Mouse (Mus musculus): ENCODE data around the gene Cuedc2. TPM values are rescaled to one million over a fixed set of nuclear protein-coding genes. Genes with fewer than 3 reads are reported as not detected.

Gene Cuedc2
- polyA plus RNA-seq, 1 experiment from 2014 or later, result 221 TPM

DNA sequence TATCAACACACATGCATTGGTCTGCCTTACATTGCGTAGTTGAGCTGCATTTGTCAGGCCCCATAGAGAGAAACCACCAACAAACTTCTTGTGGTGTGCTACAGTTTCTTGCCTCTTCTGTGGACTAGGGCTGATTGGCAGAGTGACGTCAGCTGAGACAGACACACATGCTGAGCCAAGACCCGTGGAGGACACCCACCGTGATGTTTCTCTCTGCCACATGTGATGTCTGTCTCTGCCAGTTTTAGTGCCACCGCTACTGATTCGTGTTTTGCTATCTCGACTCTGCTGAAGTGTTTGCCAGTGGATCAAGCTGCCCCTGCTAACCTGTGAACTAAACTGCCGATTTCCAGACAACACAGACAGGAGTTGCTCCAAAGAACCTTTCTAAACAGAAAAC is 23.6 kb upstream of the Cuedc2 start:
- ATAC-seq (ENCODE audit: low FRiP score) (no peak), DNase-seq (ENCODE audit: low spot score, missing footprints) (no peak)
- H3K27me3 ChIP-seq (ENCODE audit: control insufficient read depth, insufficient read depth, low read length), result peaks cover 12% of the 10 kb centered on the region
- no peak overlapping the region for H3K9ac ChIP-seq (ENCODE audit: low read length)
- H3K4me1 ChIP-seq (ENCODE audit: control insufficient read depth, insufficient read depth, low read length), result peaks cover 1% of the 10 kb centered on the region; the same call in 1 of the 2 replicates
- no peaks in the 10 kb centered on the region for H3K36me3 ChIP-seq (ENCODE audit: control insufficient read depth, insufficient read depth, low read length)
- no peak overlapping the region for H3K27ac ChIP-seq (ENCODE audit: low read depth, low read length)
- 85% methylated on average over 8 of the region's 8 CpGs for WGBS
- H3K4me3 ChIP-seq (ENCODE audit: low read depth, low read length), result no peak overlapping the region
- no peak overlapping the region for H3K4me2 ChIP-seq
- H3K9me3 ChIP-seq (ENCODE audit: control insufficient read depth, low read length), result no peaks in the 10 kb centered on the region

DNA sequence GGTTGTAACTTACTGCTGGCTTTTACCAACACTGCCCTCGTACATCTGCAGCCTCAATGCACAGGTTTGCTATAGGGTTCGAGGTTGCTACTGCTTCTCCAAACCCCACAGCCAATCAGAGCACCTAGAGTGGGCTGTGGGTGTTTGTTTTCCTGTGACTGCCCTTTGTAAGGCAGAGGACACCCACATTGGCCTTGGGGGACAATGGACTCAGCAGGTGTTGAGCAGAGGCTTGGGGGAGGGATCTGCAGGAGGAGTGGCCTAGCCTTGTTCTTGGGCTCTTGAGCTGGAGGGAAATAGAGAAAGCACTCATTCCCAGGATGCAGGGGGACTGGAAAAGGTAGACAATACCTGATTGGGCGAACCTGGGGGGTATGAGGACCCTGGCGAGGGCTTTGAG is 19.9 kb upstream of the Cuedc2 start:
- no peak for DNase-seq (ENCODE audit: low spot score, missing footprints)
- H3K4me2 ChIP-seq, result no peak overlapping the region
- no peak for ATAC-seq (ENCODE audit: low FRiP score)
- H3K27me3 ChIP-seq (ENCODE audit: control insufficient read depth, insufficient read depth, low read length), result peaks cover 15% of the 10 kb centered on the region
- H3K27ac ChIP-seq (ENCODE audit: low read depth, low read length), result no peak overlapping the region
- H3K9ac ChIP-seq (ENCODE audit: low read length), result no peak overlapping the region
- H3K36me3 ChIP-seq (ENCODE audit: control insufficient read depth, insufficient read depth, low read length), result no peaks in the 10 kb centered on the region
- no peak overlapping the region for H3K4me3 ChIP-seq (ENCODE audit: low read depth, low read length)
- peaks cover 3% of the 10 kb centered on the region; the same call in 1 of the 2 replicates for H3K4me1 ChIP-seq (ENCODE audit: control insufficient read depth, insufficient read depth, low read length)
- H3K9me3 ChIP-seq (ENCODE audit: control insufficient read depth, low read length), result no peaks in the 10 kb centered on the region
- WGBS, result 53% methylated on average over 4 of the region's 4 CpGs

DNA sequence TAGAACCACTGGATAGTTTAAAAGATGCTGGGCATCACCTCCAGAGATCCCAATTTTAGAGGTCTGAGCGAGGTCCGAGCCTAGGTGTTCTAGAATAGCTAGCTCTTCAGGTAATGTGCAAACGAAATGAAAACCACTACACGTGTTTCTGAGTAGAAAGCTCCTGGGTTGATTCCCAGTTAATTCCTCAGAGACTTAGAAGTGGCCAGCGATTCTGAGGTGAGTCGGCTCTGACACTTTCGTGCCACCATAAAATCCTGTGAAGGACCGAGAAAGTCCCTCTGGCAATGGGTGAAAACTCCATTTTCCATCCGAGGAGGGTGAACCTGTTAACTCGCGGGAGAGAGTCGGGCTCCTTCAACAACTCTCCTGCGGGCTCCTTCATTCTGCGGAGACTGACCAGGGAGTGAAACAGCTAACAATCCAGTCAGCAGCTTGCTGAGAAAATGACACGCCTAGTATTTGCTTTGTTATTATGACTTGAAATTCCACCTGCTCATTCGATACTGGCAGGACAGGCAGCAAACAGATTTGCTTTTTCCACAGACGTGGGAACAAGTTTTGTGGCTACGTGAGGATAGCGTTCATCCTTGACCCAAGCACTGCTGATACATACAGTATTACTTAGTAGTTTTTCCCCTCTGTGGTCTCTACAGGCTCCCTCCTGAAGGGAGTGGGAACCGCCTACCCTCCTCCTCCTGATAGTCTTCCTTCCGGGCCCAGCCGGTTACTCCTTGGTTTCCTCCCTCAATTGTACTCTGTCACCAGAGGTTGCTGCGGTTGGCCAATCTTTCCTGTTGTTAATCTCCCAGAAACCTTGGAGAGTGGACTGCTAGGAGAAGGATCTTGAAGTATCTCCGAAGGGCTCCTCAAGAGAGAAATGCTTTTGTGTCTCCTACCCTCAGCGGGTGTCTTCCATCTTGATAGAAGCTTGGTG is 19.1 kb upstream of the Cuedc2 start:
- WGBS, result 18% methylated on average over 25 of the region's 25 CpGs
- H3K9ac ChIP-seq (ENCODE audit: low read length), result peak overlapping the region; percentile 71

DNA sequence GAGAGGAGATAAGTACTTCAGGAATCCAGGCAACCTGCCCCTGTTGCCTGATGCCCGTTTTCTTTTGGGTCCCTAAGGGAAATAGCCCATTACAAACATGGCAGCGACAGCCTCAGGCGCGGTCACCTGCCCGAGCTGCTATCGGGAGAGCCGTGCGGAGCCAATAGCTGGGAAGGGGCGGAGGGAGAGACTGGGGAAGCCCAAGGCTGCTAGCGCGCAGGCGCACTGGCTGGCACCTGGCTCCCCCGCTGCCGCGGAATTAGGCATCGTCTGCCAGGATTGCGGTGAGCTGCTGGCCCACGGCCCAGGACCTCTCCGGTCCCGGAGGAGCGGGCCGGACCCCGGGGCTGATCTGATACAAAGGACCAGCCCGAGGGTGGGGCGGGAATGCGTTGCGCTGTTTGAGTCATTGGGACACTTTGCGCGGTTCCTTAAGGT is 18.2 kb upstream of the Cuedc2 start:
- H3K9me3 ChIP-seq (ENCODE audit: control insufficient read depth, low read length), result no peaks in the 10 kb centered on the region
- H3K4me2 ChIP-seq, result peak overlapping the region; percentile 91
- peak; percentile 89 for ATAC-seq (ENCODE audit: low FRiP score)
- under 1% methylated on average over 29 of the region's 29 CpGs for WGBS
- peaks cover 15% of the 10 kb centered on the region for H3K27me3 ChIP-seq (ENCODE audit: control insufficient read depth, insufficient read depth, low read length)
- no peaks in the 10 kb centered on the region for H3K36me3 ChIP-seq (ENCODE audit: control insufficient read depth, insufficient read depth, low read length)
- no peak overlapping the region for H3K27ac ChIP-seq (ENCODE audit: low read depth, low read length)
- peak overlapping the region; percentile 71 for H3K9ac ChIP-seq (ENCODE audit: low read length)
- DNase-seq (ENCODE audit: low spot score, missing footprints), result peak; percentile 96
- H3K4me3 ChIP-seq (ENCODE audit: low read depth, low read length), result peak overlapping the region; percentile 45
- peaks cover 3% of the 10 kb centered on the region; the same call in 1 of the 2 replicates for H3K4me1 ChIP-seq (ENCODE audit: control insufficient read depth, insufficient read depth, low read length)

More for the DNA sequence above, 19.1 kb upstream of the Cuedc2 start:
- DNase-seq (ENCODE audit: low spot score, missing footprints) (no peak), ATAC-seq (ENCODE audit: low FRiP score) (0 out of 2 replicates have a peak, but pooled peaks have one; percentile 5)
- H3K4me3 ChIP-seq (ENCODE audit: low read depth, low read length), result peak overlapping the region; percentile 45
- peaks cover 15% of the 10 kb centered on the region for H3K27me3 ChIP-seq (ENCODE audit: control insufficient read depth, insufficient read depth, low read length)
- H3K27ac ChIP-seq (ENCODE audit: low read depth, low read length), result no peak overlapping the region
- no peaks in the 10 kb centered on the region for H3K9me3 ChIP-seq (ENCODE audit: control insufficient read depth, low read length)
- peaks cover 3% of the 10 kb centered on the region; the same call in 1 of the 2 replicates for H3K4me1 ChIP-seq (ENCODE audit: control insufficient read depth, insufficient read depth, low read length)
- peak overlapping the region; percentile 91 for H3K4me2 ChIP-seq
- no peaks in the 10 kb centered on the region for H3K36me3 ChIP-seq (ENCODE audit: control insufficient read depth, insufficient read depth, low read length)

DNA sequence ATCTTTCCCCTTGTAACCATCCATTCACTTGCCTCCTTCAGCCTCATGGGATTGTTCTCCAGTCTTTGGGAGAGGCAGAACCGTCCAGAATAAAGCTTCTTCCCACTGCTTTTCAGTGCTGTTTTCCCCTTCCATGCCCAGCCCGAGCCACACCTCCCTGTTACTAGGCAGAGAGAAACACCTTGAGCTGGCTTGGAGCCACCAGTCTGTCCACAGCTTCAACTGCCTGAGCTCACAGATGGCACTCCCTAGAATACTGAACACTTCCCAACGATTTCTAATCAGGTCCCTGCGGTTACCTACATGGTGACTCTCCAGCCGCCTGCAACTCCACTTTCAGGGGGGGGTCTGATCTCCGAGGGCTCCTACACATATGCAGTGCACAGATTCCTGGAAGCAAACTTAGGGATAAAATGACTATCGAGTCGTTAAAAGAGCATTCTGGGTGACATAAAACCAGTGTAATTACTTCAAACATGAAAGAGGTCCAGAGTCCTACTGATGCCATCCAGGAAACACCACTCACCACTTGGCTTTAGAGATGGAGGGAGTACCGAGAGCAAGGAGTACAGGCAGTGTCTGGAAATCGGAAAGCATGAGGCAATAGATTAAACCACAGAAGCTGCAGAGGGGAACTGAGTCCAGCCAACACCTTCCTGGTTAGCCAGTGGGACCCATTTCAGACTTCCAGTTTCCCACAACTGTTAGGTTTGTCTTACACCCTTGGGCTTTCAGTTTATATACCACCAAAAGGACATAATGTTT is 11.8 kb upstream of the Cuedc2 start, which contains the start of gene 2310034G01Rik:
2310034G01Rik (minus strand) TSS at position 135 of the 765 bp plus-strand sequence.
- no peaks in the 10 kb centered on the region for H3K9me3 ChIP-seq (ENCODE audit: control insufficient read depth, low read length)
- peak within 1 kb of the TSS; percentile 94 for H3K4me2 ChIP-seq
- H3K4me1 ChIP-seq (ENCODE audit: control insufficient read depth, insufficient read depth, low read length), result peaks cover 10% of the 10 kb centered on the region
- ATAC-seq (ENCODE audit: low FRiP score), result no peak
- H3K27me3 ChIP-seq (ENCODE audit: control insufficient read depth, insufficient read depth, low read length), result peaks cover 23% of the 10 kb centered on the region
- 63% methylated on average over 10 of the region's 10 CpGs for WGBS
- no peak within 1 kb of the TSS for H3K27ac ChIP-seq (ENCODE audit: low read depth, low read length)
- DNase-seq (ENCODE audit: low spot score, missing footprints), result no peak
- H3K9ac ChIP-seq (ENCODE audit: low read length), result peak within 1 kb of the TSS; percentile 76
- H3K36me3 ChIP-seq (ENCODE audit: control insufficient read depth, insufficient read depth, low read length), result no peaks in the 10 kb centered on the region
- peak within 1 kb of the TSS; percentile 56 for H3K4me3 ChIP-seq (ENCODE audit: low read depth, low read length)

DNA sequence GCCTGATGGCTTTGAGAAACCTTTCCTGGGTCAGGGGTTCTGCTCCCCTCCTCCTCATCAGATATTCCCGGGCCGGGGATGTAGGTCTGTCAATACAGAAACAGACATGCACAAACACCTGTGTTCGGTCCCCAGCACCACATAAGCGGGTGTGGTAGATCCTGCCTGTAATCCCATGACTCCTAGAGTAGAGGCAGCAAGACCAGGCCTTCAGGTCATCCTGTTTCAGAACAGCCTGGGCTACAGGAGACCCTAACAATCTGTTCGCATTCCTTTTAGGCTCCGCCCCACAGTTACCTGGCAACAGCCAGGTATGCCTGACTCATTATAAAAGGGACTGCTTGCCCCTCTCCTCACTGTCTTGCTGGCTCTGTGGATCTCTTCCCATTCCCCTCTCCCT is 11.0 kb upstream of the Cuedc2 start:
- H3K36me3 ChIP-seq (ENCODE audit: control insufficient read depth, insufficient read depth, low read length), result no peaks in the 10 kb centered on the region
- H3K4me3 ChIP-seq (ENCODE audit: low read depth, low read length), result peak overlapping the region; percentile 56
- DNase-seq (ENCODE audit: low spot score, missing footprints), result no peak
- peak overlapping the region; percentile 76; the same call in 1 of the 2 replicates for H3K9ac ChIP-seq (ENCODE audit: low read length)
- H3K9me3 ChIP-seq (ENCODE audit: control insufficient read depth, low read length), result no peaks in the 10 kb centered on the region
- 29% methylated on average over 6 of the region's 6 CpGs for WGBS
- peaks cover 23% of the 10 kb centered on the region for H3K27me3 ChIP-seq (ENCODE audit: control insufficient read depth, insufficient read depth, low read length)
- no peak for ATAC-seq (ENCODE audit: low FRiP score)
- peaks cover 10% of the 10 kb centered on the region for H3K4me1 ChIP-seq (ENCODE audit: control insufficient read depth, insufficient read depth, low read length)
- peak overlapping the region; percentile 94 for H3K4me2 ChIP-seq
- no peak overlapping the region for H3K27ac ChIP-seq (ENCODE audit: low read depth, low read length)

DNA sequence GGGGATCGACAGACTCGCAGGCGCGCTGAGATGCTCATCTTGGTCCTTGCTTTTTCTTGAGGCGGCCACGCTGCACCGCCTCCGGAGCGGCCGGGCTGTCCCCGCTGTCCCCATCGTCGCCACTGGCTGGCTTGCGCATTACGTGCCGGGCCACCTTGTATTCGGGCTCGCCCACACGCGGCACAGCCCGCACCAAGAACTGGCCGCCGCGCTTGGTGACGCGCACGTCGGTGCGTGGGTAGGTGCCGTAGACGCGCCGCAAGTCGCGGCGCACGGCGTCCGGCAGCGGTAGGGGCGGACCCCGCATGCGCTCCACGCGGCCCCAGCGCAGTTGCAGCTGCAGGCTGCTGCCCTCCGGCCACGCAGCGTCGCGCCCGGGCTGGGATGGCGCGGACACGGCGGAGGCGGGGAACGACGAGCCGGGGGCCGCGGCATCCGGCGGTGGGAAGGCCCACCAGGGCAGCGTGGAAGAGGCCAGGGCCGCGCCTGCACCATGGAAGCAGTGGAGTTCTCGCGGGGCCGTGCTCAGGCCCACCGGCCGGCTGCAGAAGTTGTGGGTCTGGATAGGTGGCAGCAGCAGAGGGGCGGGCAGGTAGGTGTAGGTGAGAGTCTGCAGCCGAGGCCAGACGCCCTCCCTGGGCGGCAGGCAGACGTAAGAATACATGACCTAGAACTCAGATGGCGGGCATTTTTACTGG is 10.4 kb upstream of the Cuedc2 start:
- Histone ChIP-seq H3K9ac (ENCODE audit: low read length) (peak overlapping the region; percentile 76), H3K36me3 (ENCODE audit: control insufficient read depth, insufficient read depth, low read length) (no peaks in the 10 kb centered on the region), H3K27ac (ENCODE audit: low read depth, low read length) (peak overlapping the region; percentile 35; the same call in 1 of the 2 replicates), H3K9me3 (ENCODE audit: control insufficient read depth, low read length) (no peaks in the 10 kb centered on the region), H3K4me3 (ENCODE audit: low read depth, low read length) (peak overlapping the region; percentile 56), H3K4me1 (ENCODE audit: control insufficient read depth, insufficient read depth, low read length) (peaks cover 10% of the 10 kb centered on the region), H3K27me3 (ENCODE audit: control insufficient read depth, insufficient read depth, low read length) (peaks cover 23% of the 10 kb centered on the region), H3K4me2 (peak overlapping the region; percentile 94)
- peak; percentile 96 for DNase-seq (ENCODE audit: low spot score, missing footprints)
- peak; percentile 89 for ATAC-seq (ENCODE audit: low FRiP score)
- 1% methylated on average over 77 of the region's 78 CpGs for WGBS

DNA sequence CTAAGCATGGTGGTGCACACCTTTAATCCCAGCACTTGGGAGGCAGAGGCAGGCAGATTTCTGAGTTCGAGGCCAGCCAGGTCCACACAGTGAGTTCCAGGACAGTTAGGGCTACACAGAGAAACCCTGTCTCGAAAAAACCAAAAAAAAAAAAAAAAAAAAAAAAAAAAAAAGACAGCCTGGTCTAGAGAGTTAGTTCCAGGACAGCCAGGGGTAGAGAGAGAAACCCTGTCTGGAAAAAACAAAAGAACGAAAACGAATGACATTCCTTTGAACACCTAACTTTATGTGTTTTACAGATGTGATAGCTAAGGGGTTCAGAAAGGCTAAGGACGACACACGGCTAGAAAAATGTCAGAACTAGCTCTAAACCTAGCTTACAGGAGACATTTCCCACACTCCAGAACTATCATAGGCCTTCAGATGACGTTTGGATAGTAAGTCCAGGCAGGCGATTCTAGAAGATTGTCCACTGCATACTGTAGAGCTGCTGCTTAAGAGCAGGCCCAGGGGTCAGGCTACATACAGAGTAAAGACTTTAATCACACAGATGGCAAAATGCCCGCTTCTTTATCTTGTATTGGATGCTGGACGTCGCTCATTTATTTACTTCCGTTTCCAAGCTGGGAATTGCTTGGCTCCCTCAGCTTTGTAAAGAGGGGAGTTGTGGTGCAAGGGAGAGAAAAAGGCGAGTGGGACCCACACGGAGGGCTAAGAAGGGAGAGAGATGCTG is 9.6 kb upstream of the Cuedc2 start:
- peak overlapping the region; percentile 76 for H3K9ac ChIP-seq (ENCODE audit: low read length)
- H3K4me1 ChIP-seq (ENCODE audit: control insufficient read depth, insufficient read depth, low read length), result peaks cover 10% of the 10 kb centered on the region
- 36% methylated on average over 14 of the region's 14 CpGs for WGBS
- H3K27me3 ChIP-seq (ENCODE audit: control insufficient read depth, insufficient read depth, low read length), result peaks cover 23% of the 10 kb centered on the region
- no peaks in the 10 kb centered on the region for H3K9me3 ChIP-seq (ENCODE audit: control insufficient read depth, low read length)
- H3K4me2 ChIP-seq, result peak overlapping the region; percentile 94
- H3K36me3 ChIP-seq (ENCODE audit: control insufficient read depth, insufficient read depth, low read length), result no peaks in the 10 kb centered on the region
- ATAC-seq (ENCODE audit: low FRiP score), result peak; percentile 40; the same call in 1 of the 2 replicates
- H3K4me3 ChIP-seq (ENCODE audit: low read depth, low read length), result peak overlapping the region; percentile 56
- 0 out of 2 replicates have a peak overlapping the region, but pooled peaks have one; percentile 35 for H3K27ac ChIP-seq (ENCODE audit: low read depth, low read length)
- no peak for DNase-seq (ENCODE audit: low spot score, missing footprints)

Data from midbrain, embryonic 11.5 days (tissue).